Mouse (Mus musculus): ENCODE data around the gene Arvcf. TPM values are rescaled to one million over a fixed set of nuclear protein-coding genes. Genes with fewer than 3 reads are reported as not detected.

Arvcf gene
- 44.8 and 56.1 TPM in 2 replicates for polyA plus RNA-seq (2016; fragmentation: Nextera tagmentation; extraction: Ambion mirVana)

- no peaks in the 10 kb centered on the region for H3K36me3 ChIP-seq
- under 1% methylated on average over 44 of the region's 44 CpGs for WGBS
- peaks cover 28% of the 10 kb centered on the region for H3K4me1 ChIP-seq
- peak within 1 kb of the TSS; percentile 87 for H3K4me3 ChIP-seq
- H3K9me3 ChIP-seq (replicated peaks) = no peaks in the 10 kb centered on the region
- DNase-seq (ENCODE audit: low spot score) = peak; percentile 92
- peak within 1 kb of the TSS; percentile 81 for H3K27ac ChIP-seq
- peaks cover 58% of the 10 kb centered on the region for H3K27me3 ChIP-seq (ENCODE audit: low read depth, poor library complexity, severe bottlenecking)
These were observed at the start of gene Arvcf, which contains the start of gene Tango2 for GRCm38 (mm10) chr16:18347931-18348600. TSS of gene Arvcf (plus strand) at chr16:18348182. TSS of gene Tango2 (minus strand) at chr16:18348103.

GRCm38 (mm10) chr16:18308159-18308558 is 39.8 kb upstream of the Arvcf start:
- no peak for DNase-seq (ENCODE audit: low spot score)
- no peak overlapping the region for H3K27ac ChIP-seq
- H3K27me3 ChIP-seq (ENCODE audit: low read depth, poor library complexity, severe bottlenecking) = no peaks in the 10 kb centered on the region
- H3K4me1 ChIP-seq = no peaks in the 10 kb centered on the region
- WGBS = 93% methylated on average over 1 of the region's 1 CpGs
- H3K36me3 ChIP-seq = no peaks in the 10 kb centered on the region
- no peaks in the 10 kb centered on the region for H3K9me3 ChIP-seq (replicated peaks)
- H3K4me3 ChIP-seq = no peak overlapping the region

GRCm38 (mm10) chr16:18318992-18319391 is 29.0 kb upstream of the Arvcf start:
- no peaks in the 10 kb centered on the region for H3K4me1 ChIP-seq
- H3K27me3 ChIP-seq (ENCODE audit: low read depth, poor library complexity, severe bottlenecking) = no peaks in the 10 kb centered on the region
- no peaks in the 10 kb centered on the region for H3K9me3 ChIP-seq (replicated peaks)
- 86% methylated on average over 3 of the region's 3 CpGs for WGBS
- H3K27ac ChIP-seq = no peak overlapping the region
- no peaks in the 10 kb centered on the region for H3K36me3 ChIP-seq
- no peak for DNase-seq (ENCODE audit: low spot score)
- H3K4me3 ChIP-seq = no peak overlapping the region

GRCm38 (mm10) chr16:18321443-18321842 is 26.5 kb upstream of the Arvcf start:
- H3K36me3 ChIP-seq = no peaks in the 10 kb centered on the region
- H3K9me3 ChIP-seq (replicated peaks) = no peaks in the 10 kb centered on the region
- H3K4me1 ChIP-seq = no peaks in the 10 kb centered on the region
- DNase-seq (ENCODE audit: low spot score) = no peak
- WGBS = 82% methylated on average over 2 of the region's 2 CpGs
- H3K4me3 ChIP-seq = no peak overlapping the region
- H3K27ac ChIP-seq = no peak overlapping the region
- H3K27me3 ChIP-seq (ENCODE audit: low read depth, poor library complexity, severe bottlenecking) = no peaks in the 10 kb centered on the region

- WGBS = 87% methylated on average over 2 of the region's 2 CpGs
These were observed 24.5 kb upstream of the Arvcf start for GRCm38 (mm10) chr16:18323460-18323859.

GRCm38 (mm10) chr16:18324031-18324430 is 24.0 kb upstream of the Arvcf start:
- no peak for DNase-seq (ENCODE audit: low spot score)
- H3K27me3 ChIP-seq (ENCODE audit: low read depth, poor library complexity, severe bottlenecking) = no peaks in the 10 kb centered on the region
- 91% methylated on average over 6 of the region's 6 CpGs for WGBS
- H3K9me3 ChIP-seq (replicated peaks) = no peaks in the 10 kb centered on the region
- H3K4me1 ChIP-seq = no peaks in the 10 kb centered on the region
- no peak overlapping the region for H3K4me3 ChIP-seq
- no peak overlapping the region for H3K27ac ChIP-seq
- no peaks in the 10 kb centered on the region for H3K36me3 ChIP-seq

More at GRCm38 (mm10) chr16:18323460-18323859, 24.5 kb upstream of the Arvcf start:
- Histone ChIP-seq H3K27ac (no peak overlapping the region), H3K36me3 (no peaks in the 10 kb centered on the region), H3K4me1 (no peaks in the 10 kb centered on the region), H3K9me3 (replicated peaks) (no peaks in the 10 kb centered on the region), H3K27me3 (ENCODE audit: low read depth, poor library complexity, severe bottlenecking) (no peaks in the 10 kb centered on the region), H3K4me3 (no peak overlapping the region)
- no peak for DNase-seq (ENCODE audit: low spot score)

- H3K27me3 ChIP-seq (ENCODE audit: low read depth, poor library complexity, severe bottlenecking) = no peaks in the 10 kb centered on the region
- 82% methylated on average over 4 of the region's 4 CpGs for WGBS
These were observed 22.2 kb upstream of the Arvcf start for GRCm38 (mm10) chr16:18325741-18326140.

GRCm38 (mm10) chr16:18327936-18328335 is 20.0 kb upstream of the Arvcf start:
- Histone ChIP-seq H3K27ac (no peak overlapping the region), H3K4me3 (no peak overlapping the region), H3K4me1 (no peaks in the 10 kb centered on the region; the same call in 1 of the 2 replicates), H3K27me3 (ENCODE audit: low read depth, poor library complexity, severe bottlenecking) (no peaks in the 10 kb centered on the region), H3K36me3 (no peaks in the 10 kb centered on the region), H3K9me3 (replicated peaks) (no peaks in the 10 kb centered on the region)
- WGBS = 92% methylated on average over 9 of the region's 9 CpGs
- no peak for DNase-seq (ENCODE audit: low spot score)

More at GRCm38 (mm10) chr16:18325741-18326140, 22.2 kb upstream of the Arvcf start:
- H3K4me3 ChIP-seq = no peak overlapping the region
- no peaks in the 10 kb centered on the region for H3K36me3 ChIP-seq
- H3K27ac ChIP-seq = no peak overlapping the region
- DNase-seq (ENCODE audit: low spot score) = no peak
- H3K4me1 ChIP-seq = no peaks in the 10 kb centered on the region
- no peaks in the 10 kb centered on the region for H3K9me3 ChIP-seq (replicated peaks)

GRCm38 (mm10) chr16:18328524-18328923 is 19.5 kb upstream of the Arvcf start:
- H3K4me3 ChIP-seq = no peak overlapping the region
- no peaks in the 10 kb centered on the region for H3K36me3 ChIP-seq
- WGBS = 89% methylated on average over 1 of the region's 1 CpGs
- no peaks in the 10 kb centered on the region for H3K9me3 ChIP-seq (replicated peaks)
- no peaks in the 10 kb centered on the region for H3K27me3 ChIP-seq (ENCODE audit: low read depth, poor library complexity, severe bottlenecking)
- DNase-seq (ENCODE audit: low spot score) = no peak
- H3K27ac ChIP-seq = no peak overlapping the region
- H3K4me1 ChIP-seq = no peaks in the 10 kb centered on the region; the same call in 1 of the 2 replicates

- no peak overlapping the region for H3K4me3 ChIP-seq
- H3K27me3 ChIP-seq (ENCODE audit: low read depth, poor library complexity, severe bottlenecking) = no peaks in the 10 kb centered on the region
- DNase-seq (ENCODE audit: low spot score) = no peak
- H3K9me3 ChIP-seq (replicated peaks) = no peaks in the 10 kb centered on the region
- H3K36me3 ChIP-seq = no peaks in the 10 kb centered on the region
- H3K27ac ChIP-seq = no peak overlapping the region
- 88% methylated on average over 3 of the region's 3 CpGs for WGBS
- no peaks in the 10 kb centered on the region; the same call in 1 of the 2 replicates for H3K4me1 ChIP-seq
These were observed 14.0 kb upstream of the Arvcf start for GRCm38 (mm10) chr16:18333976-18334375.

GRCm38 (mm10) chr16:18335981-18336380 is 12.0 kb upstream of the Arvcf start:
- Histone ChIP-seq H3K27me3 (ENCODE audit: low read depth, poor library complexity, severe bottlenecking) (no peaks in the 10 kb centered on the region), H3K4me3 (no peak overlapping the region), H3K9me3 (replicated peaks) (no peaks in the 10 kb centered on the region), H3K27ac (no peak overlapping the region), H3K4me1 (no peaks in the 10 kb centered on the region; the same call in 1 of the 2 replicates), H3K36me3 (no peaks in the 10 kb centered on the region)
- 91% methylated on average over 3 of the region's 3 CpGs for WGBS
- DNase-seq (ENCODE audit: low spot score) = no peak

GRCm38 (mm10) chr16:18337261-18337660 is 10.7 kb upstream of the Arvcf start:
- no peak overlapping the region for H3K4me3 ChIP-seq
- no peaks in the 10 kb centered on the region for H3K9me3 ChIP-seq (replicated peaks)
- no peak for DNase-seq (ENCODE audit: low spot score)
- no peaks in the 10 kb centered on the region for H3K4me1 ChIP-seq
- H3K27ac ChIP-seq = no peak overlapping the region
- 89% methylated on average over 4 of the region's 4 CpGs for WGBS
- no peaks in the 10 kb centered on the region for H3K27me3 ChIP-seq (ENCODE audit: low read depth, poor library complexity, severe bottlenecking)
- H3K36me3 ChIP-seq = no peaks in the 10 kb centered on the region

- 43% methylated on average over 1 of the region's 1 CpGs for WGBS
- no peak for DNase-seq (ENCODE audit: low spot score)
These were observed 8.1 kb upstream of the Arvcf start for GRCm38 (mm10) chr16:18339866-18340265.

More at GRCm38 (mm10) chr16:18339866-18340265, 8.1 kb upstream of the Arvcf start:
- Histone ChIP-seq H3K27ac (no peak overlapping the region), H3K4me1 (peaks cover 18% of the 10 kb centered on the region), H3K36me3 (no peaks in the 10 kb centered on the region), H3K27me3 (ENCODE audit: low read depth, poor library complexity, severe bottlenecking) (no peaks in the 10 kb centered on the region), H3K4me3 (no peak overlapping the region), H3K9me3 (replicated peaks) (no peaks in the 10 kb centered on the region)

All from limb, embryonic 10.5 days (tissue).